Mouse (Mus musculus): ENCODE results near the gene Apobec4. TPM values are rescaled to one million over a fixed set of nuclear protein-coding genes. Genes with fewer than 3 reads are reported as not detected.

The Apobec4 gene
- polyA plus RNA-seq (2015; fragmentation: Nextera tagmentation; extraction: Ambion mirVana) = 0.26 and 0.27 TPM in 2 replicates

- H3K4me1 ChIP-seq (replicated peaks; ENCODE audit: control insufficient read depth, insufficient read depth, low read length) = peaks cover 26% of the 10 kb centered on the region
- no peaks in the 10 kb centered on the region for H3K36me3 ChIP-seq (ENCODE audit: control insufficient read depth, insufficient read depth)
- peak; percentile 88 for ATAC-seq
- H3K4me2 ChIP-seq (ENCODE audit: low read length) = peak within 1 kb of the TSS; percentile 36
- no peaks in the 10 kb centered on the region for H3K9me3 ChIP-seq (ENCODE audit: control insufficient read depth, low read length)
- 22% methylated on average over 13 of the region's 13 CpGs for WGBS
- no peaks in the 10 kb centered on the region for H3K27me3 ChIP-seq (replicated peaks; ENCODE audit: control insufficient read depth, insufficient read depth, low read length)
- no peak within 1 kb of the TSS for H3K9ac ChIP-seq (replicated peaks; ENCODE audit: low read depth, low read length)
- peak within 1 kb of the TSS; percentile 83 for H3K27ac ChIP-seq (ENCODE audit: low read length)
- H3K4me3 ChIP-seq (replicated peaks; ENCODE audit: low read length) = no peak within 1 kb of the TSS; the same call in 1 of the 2 replicates
Measured at GRCm38 (mm10) chr1:152750312-152750965, at the start of gene Apobec4. Gene Apobec4, plus strand, starts transcription at chr1:152750551.

- ATAC-seq = no peak
- no peaks in the 10 kb centered on the region for H3K27me3 ChIP-seq (replicated peaks; ENCODE audit: control insufficient read depth, insufficient read depth, low read length)
- no peaks in the 10 kb centered on the region for H3K36me3 ChIP-seq (ENCODE audit: control insufficient read depth, insufficient read depth)
- no peak overlapping the region for H3K4me3 ChIP-seq (replicated peaks; ENCODE audit: low read length)
- H3K9ac ChIP-seq (replicated peaks; ENCODE audit: low read depth, low read length) = no peak overlapping the region
- WGBS = 92% methylated on average over 5 of the region's 5 CpGs
- H3K4me1 ChIP-seq (replicated peaks; ENCODE audit: control insufficient read depth, insufficient read depth, low read length) = peaks cover 5% of the 10 kb centered on the region; the same call in 1 of the 2 replicates
- H3K4me2 ChIP-seq (ENCODE audit: low read length) = no peak overlapping the region
- no peaks in the 10 kb centered on the region for H3K9me3 ChIP-seq (ENCODE audit: control insufficient read depth, low read length)
- H3K27ac ChIP-seq (ENCODE audit: low read length) = no peak overlapping the region
Measured at GRCm38 (mm10) chr1:152701066-152701465, 49.3 kb upstream of the Apobec4 start.

- H3K27me3 ChIP-seq (replicated peaks; ENCODE audit: control insufficient read depth, insufficient read depth, low read length) = no peaks in the 10 kb centered on the region
- 32% methylated on average over 6 of the region's 6 CpGs for WGBS
- peaks cover 5% of the 10 kb centered on the region; the same call in 1 of the 2 replicates for H3K4me1 ChIP-seq (replicated peaks; ENCODE audit: control insufficient read depth, insufficient read depth, low read length)
- peak; percentile 45; the same call in 1 of the 2 replicates for ATAC-seq
- H3K36me3 ChIP-seq (ENCODE audit: control insufficient read depth, insufficient read depth) = no peaks in the 10 kb centered on the region
- H3K4me2 ChIP-seq (ENCODE audit: low read length) = no peak overlapping the region
- no peaks in the 10 kb centered on the region for H3K9me3 ChIP-seq (ENCODE audit: control insufficient read depth, low read length)
- no peak overlapping the region for H3K27ac ChIP-seq (ENCODE audit: low read length)
- H3K4me3 ChIP-seq (replicated peaks; ENCODE audit: low read length) = no peak overlapping the region
- H3K9ac ChIP-seq (replicated peaks; ENCODE audit: low read depth, low read length) = no peak overlapping the region
Measured at GRCm38 (mm10) chr1:152702920-152703319, 47.4 kb upstream of the Apobec4 start.

- H3K4me3 ChIP-seq (replicated peaks; ENCODE audit: low read length) = no peak overlapping the region
- no peak for ATAC-seq
- 82% methylated on average over 6 of the region's 6 CpGs for WGBS
- no peak overlapping the region for H3K4me2 ChIP-seq (ENCODE audit: low read length)
- H3K36me3 ChIP-seq (ENCODE audit: control insufficient read depth, insufficient read depth) = no peaks in the 10 kb centered on the region
- no peaks in the 10 kb centered on the region for H3K27me3 ChIP-seq (replicated peaks; ENCODE audit: control insufficient read depth, insufficient read depth, low read length)
- H3K9me3 ChIP-seq (ENCODE audit: control insufficient read depth, low read length) = no peaks in the 10 kb centered on the region
- H3K9ac ChIP-seq (replicated peaks; ENCODE audit: low read depth, low read length) = no peak overlapping the region
- peaks cover 5% of the 10 kb centered on the region; the same call in 1 of the 2 replicates for H3K4me1 ChIP-seq (replicated peaks; ENCODE audit: control insufficient read depth, insufficient read depth, low read length)
- H3K27ac ChIP-seq (ENCODE audit: low read length) = no peak overlapping the region
Measured at GRCm38 (mm10) chr1:152703941-152704340, 46.4 kb upstream of the Apobec4 start.

GRCm38 (mm10) chr1:152707560-152707959 is 42.8 kb upstream of the Apobec4 start:
- 95% methylated on average over 2 of the region's 2 CpGs for WGBS
- no peak for ATAC-seq
- H3K4me3 ChIP-seq (replicated peaks; ENCODE audit: low read length) = no peak overlapping the region

GRCm38 (mm10) chr1:152711037-152711436 is 39.3 kb upstream of the Apobec4 start:
- WGBS = 93% methylated on average over 4 of the region's 4 CpGs

More at GRCm38 (mm10) chr1:152707560-152707959, 42.8 kb upstream of the Apobec4 start:
- Histone ChIP-seq H3K4me1 (replicated peaks; ENCODE audit: control insufficient read depth, insufficient read depth, low read length) (peaks cover 5% of the 10 kb centered on the region; the same call in 1 of the 2 replicates), H3K9me3 (ENCODE audit: control insufficient read depth, low read length) (no peaks in the 10 kb centered on the region), H3K9ac (replicated peaks; ENCODE audit: low read depth, low read length) (no peak overlapping the region), H3K27ac (ENCODE audit: low read length) (no peak overlapping the region), H3K36me3 (ENCODE audit: control insufficient read depth, insufficient read depth) (no peaks in the 10 kb centered on the region), H3K27me3 (replicated peaks; ENCODE audit: control insufficient read depth, insufficient read depth, low read length) (no peaks in the 10 kb centered on the region), H3K4me2 (ENCODE audit: low read length) (no peak overlapping the region)

GRCm38 (mm10) chr1:152713924-152714323 is 36.4 kb upstream of the Apobec4 start:
- H3K4me1 ChIP-seq (replicated peaks; ENCODE audit: control insufficient read depth, insufficient read depth, low read length) = peaks cover 2% of the 10 kb centered on the region; the same call in 1 of the 2 replicates
- H3K9me3 ChIP-seq (ENCODE audit: control insufficient read depth, low read length) = no peaks in the 10 kb centered on the region
- H3K27me3 ChIP-seq (replicated peaks; ENCODE audit: control insufficient read depth, insufficient read depth, low read length) = no peaks in the 10 kb centered on the region
- no peak overlapping the region for H3K9ac ChIP-seq (replicated peaks; ENCODE audit: low read depth, low read length)
- 34% methylated on average over 4 of the region's 4 CpGs for WGBS
- H3K36me3 ChIP-seq (ENCODE audit: control insufficient read depth, insufficient read depth) = no peaks in the 10 kb centered on the region
- no peak overlapping the region for H3K4me3 ChIP-seq (replicated peaks; ENCODE audit: low read length)
- no peak overlapping the region for H3K27ac ChIP-seq (ENCODE audit: low read length)
- ATAC-seq = no peak
- H3K4me2 ChIP-seq (ENCODE audit: low read length) = no peak overlapping the region

More at GRCm38 (mm10) chr1:152711037-152711436, 39.3 kb upstream of the Apobec4 start:
- no peaks in the 10 kb centered on the region for H3K36me3 ChIP-seq (ENCODE audit: control insufficient read depth, insufficient read depth)
- ATAC-seq = no peak
- no peak overlapping the region for H3K27ac ChIP-seq (ENCODE audit: low read length)
- H3K9me3 ChIP-seq (ENCODE audit: control insufficient read depth, low read length) = no peaks in the 10 kb centered on the region
- H3K4me1 ChIP-seq (replicated peaks; ENCODE audit: control insufficient read depth, insufficient read depth, low read length) = 0 out of 2 replicates have a peak, but pooled peaks cover 2% of the 10 kb centered on the region
- H3K4me2 ChIP-seq (ENCODE audit: low read length) = no peak overlapping the region
- no peaks in the 10 kb centered on the region for H3K27me3 ChIP-seq (replicated peaks; ENCODE audit: control insufficient read depth, insufficient read depth, low read length)
- no peak overlapping the region for H3K4me3 ChIP-seq (replicated peaks; ENCODE audit: low read length)
- no peak overlapping the region for H3K9ac ChIP-seq (replicated peaks; ENCODE audit: low read depth, low read length)

GRCm38 (mm10) chr1:152714405-152714804 is 35.9 kb upstream of the Apobec4 start:
- WGBS = 19% methylated on average over 3 of the region's 3 CpGs
- ATAC-seq = no peak
- H3K9ac ChIP-seq (replicated peaks; ENCODE audit: low read depth, low read length) = no peak overlapping the region

GRCm38 (mm10) chr1:152717329-152717728 is 33.0 kb upstream of the Apobec4 start:
- no peak for ATAC-seq
- WGBS = 94% methylated on average over 1 of the region's 1 CpGs
- Histone ChIP-seq H3K4me3 (replicated peaks; ENCODE audit: low read length) (no peak overlapping the region), H3K4me2 (ENCODE audit: low read length) (no peak overlapping the region), H3K27ac (ENCODE audit: low read length) (no peak overlapping the region), H3K27me3 (replicated peaks; ENCODE audit: control insufficient read depth, insufficient read depth, low read length) (no peaks in the 10 kb centered on the region), H3K4me1 (replicated peaks; ENCODE audit: control insufficient read depth, insufficient read depth, low read length) (peaks cover 2% of the 10 kb centered on the region; the same call in 1 of the 2 replicates), H3K36me3 (ENCODE audit: control insufficient read depth, insufficient read depth) (no peaks in the 10 kb centered on the region), H3K9me3 (ENCODE audit: control insufficient read depth, low read length) (no peaks in the 10 kb centered on the region), H3K9ac (replicated peaks; ENCODE audit: low read depth, low read length) (no peak overlapping the region)

More at GRCm38 (mm10) chr1:152714405-152714804, 35.9 kb upstream of the Apobec4 start:
- Histone ChIP-seq H3K27me3 (replicated peaks; ENCODE audit: control insufficient read depth, insufficient read depth, low read length) (no peaks in the 10 kb centered on the region), H3K4me1 (replicated peaks; ENCODE audit: control insufficient read depth, insufficient read depth, low read length) (peaks cover 2% of the 10 kb centered on the region; the same call in 1 of the 2 replicates), H3K9me3 (ENCODE audit: control insufficient read depth, low read length) (no peaks in the 10 kb centered on the region), H3K4me2 (ENCODE audit: low read length) (no peak overlapping the region), H3K4me3 (replicated peaks; ENCODE audit: low read length) (no peak overlapping the region), H3K36me3 (ENCODE audit: control insufficient read depth, insufficient read depth) (no peaks in the 10 kb centered on the region), H3K27ac (ENCODE audit: low read length) (no peak overlapping the region)
